Mouse (Mus musculus) forebrain, embryonic 12.5 days (tissue): ENCODE measurements around the gene Rab12. TPM values are rescaled to one million over a fixed set of nuclear protein-coding genes. Genes with fewer than 3 reads are reported as not detected.

Experiments
- ATAC-seq: fragments of 200-750 bp; cut with Nextera tagmentation; 2 replicates; pipeline ENCODE4 v1.8.0; 2017; ENCODE audit warnings: moderate TSS enrichment; ENCODE audit not compliant: low FRiP score
- H3K27ac ChIP-seq: fragments of 300-500 bp; sonication (generic); 2 replicates; pipeline ENCODE4 v1.5.1; 2016; ENCODE audit warnings: mild to moderate bottlenecking
- H3K27me3 ChIP-seq: fragments of 300-500 bp; sonication (generic); 2 replicates; pipeline ENCODE4 v1.6.1; 2016; ENCODE audit warnings: mild to moderate bottlenecking
- H3K36me3 ChIP-seq: fragments of 300-500 bp; sonication (generic); replicated peaks from 2 replicates; pipeline ENCODE4 v1.6.1; 2016; ENCODE audit warnings: mild to moderate bottlenecking
- H3K4me1 ChIP-seq: fragments of 300-500 bp; sonication (generic); 2 replicates; pipeline ENCODE4 v1.6.1; 2016
- H3K4me2 ChIP-seq: fragments of 300-500 bp; sonication (generic); 2 replicates; pipeline ENCODE4 v1.6.1; 2016; ENCODE audit warnings: mild to moderate bottlenecking, moderate library complexity
- H3K4me3 ChIP-seq: fragments of 300-500 bp; sonication (generic); replicated peaks from 2 replicates; pipeline ENCODE4 v1.5.1; 2016; ENCODE audit warnings: mild to moderate bottlenecking
- H3K9ac ChIP-seq: fragments of 300-500 bp; sonication (generic); 2 replicates; pipeline ENCODE4 v1.6.1; 2016; ENCODE audit warnings: mild to moderate bottlenecking
- H3K9me3 ChIP-seq: fragments of 300-500 bp; sonication (generic); 2 replicates; pipeline ENCODE4 v1.6.1; 2016
- WGBS: fragments of 180-500 bp; shearing (Covaris S2); methylation state at CpG from one replicate; pipeline ENCODE4 v1.1.7; 2016; 5-methylcytosine and 5-hydroxymethylcytosine counted together
- polyA plus RNA-seq: library from polyadenylated mRNA; unstranded; fragments of >200 nt; fragmentation: Nextera tagmentation; extraction: Ambion mirVana; gene quantifications from 2 replicates; pipeline ENCODE4 v1.2.1, GENCODE M21; 2016

Rab12 gene
- polyA plus RNA-seq, 1 experiment from 2014 or later: 56.5 TPM

GRCm38 (mm10) chr17:66486576-66486975 is 33.0 kb downstream of the Rab12 start:
- H3K4me3 ChIP-seq: no peak overlapping the region
- H3K4me2 ChIP-seq: no peak overlapping the region
- H3K27ac ChIP-seq: no peak overlapping the region
- H3K4me1 ChIP-seq: peaks cover 13% of the 10 kb centered on the region; the same call in 1 of the 2 replicates
- H3K36me3 ChIP-seq: no peaks in the 10 kb centered on the region
- no peak overlapping the region for H3K9ac ChIP-seq
- no peaks in the 10 kb centered on the region for H3K9me3 ChIP-seq
- peaks cover 14% of the 10 kb centered on the region; the same call in 1 of the 2 replicates for H3K27me3 ChIP-seq
- 87% methylated on average over 6 of the region's 6 CpGs for WGBS
- no peak for ATAC-seq

- ATAC-seq: peak; percentile 28; the same call in 1 of the 2 replicates
- Histone ChIP-seq H3K9ac (peak overlapping the region; percentile 36; the same call in 1 of the 2 replicates), H3K27me3 (peaks cover 14% of the 10 kb centered on the region; the same call in 1 of the 2 replicates), H3K27ac (no peak overlapping the region), H3K36me3 (no peaks in the 10 kb centered on the region), H3K4me3 (no peak overlapping the region), H3K9me3 (no peaks in the 10 kb centered on the region), H3K4me2 (peak overlapping the region; percentile 22; the same call in 1 of the 2 replicates), H3K4me1 (peaks cover 20% of the 10 kb centered on the region)
- 6% methylated on average over 11 of the region's 11 CpGs for whole genome bisulfite sequencing
Observed at GRCm38 (mm10) chr17:66485742-66486141, 33.8 kb downstream of the Rab12 start.

- Histone ChIP-seq H3K4me1 (peaks cover 28% of the 10 kb centered on the region), H3K27me3 (peaks cover 14% of the 10 kb centered on the region; the same call in 1 of the 2 replicates), H3K9me3 (no peaks in the 10 kb centered on the region), H3K4me3 (no peak overlapping the region), H3K36me3 (no peaks in the 10 kb centered on the region), H3K9ac (no peak overlapping the region), H3K4me2 (no peak overlapping the region), H3K27ac (no peak overlapping the region)
- 54% methylated on average over 2 of the region's 2 CpGs for WGBS
- no peak for ATAC-seq
Observed at GRCm38 (mm10) chr17:66484965-66485364, 34.6 kb downstream of the Rab12 start.

GRCm38 (mm10) chr17:66483651-66484454 is 35.7 kb downstream of the Rab12 start:
- Histone ChIP-seq H3K36me3 (no peaks in the 10 kb centered on the region), H3K27ac (no peak overlapping the region), H3K4me1 (peaks cover 39% of the 10 kb centered on the region), H3K27me3 (peaks cover 14% of the 10 kb centered on the region; the same call in 1 of the 2 replicates), H3K4me3 (no peak overlapping the region), H3K9me3 (no peaks in the 10 kb centered on the region), H3K4me2 (no peak overlapping the region), H3K9ac (no peak overlapping the region)
- 68% methylated on average over 9 of the region's 9 CpGs for WGBS
- no peak for ATAC-seq

- Histone ChIP-seq H3K4me3 (no peak overlapping the region), H3K9me3 (no peaks in the 10 kb centered on the region), H3K27me3 (peaks cover 14% of the 10 kb centered on the region; the same call in 1 of the 2 replicates), H3K9ac (no peak overlapping the region), H3K27ac (peak overlapping the region; percentile 93; the same call in 1 of the 2 replicates), H3K4me2 (no peak overlapping the region), H3K36me3 (no peaks in the 10 kb centered on the region), H3K4me1 (peaks cover 47% of the 10 kb centered on the region)
- no peak for ATAC-seq
- 70% methylated on average over 5 of the region's 5 CpGs for WGBS
Observed at GRCm38 (mm10) chr17:66481295-66481694, 38.2 kb downstream of the Rab12 start.

GRCm38 (mm10) chr17:66480491-66481278 is 38.8 kb downstream of the Rab12 start:
- peak overlapping the region; percentile 93 for H3K27ac ChIP-seq
- no peaks in the 10 kb centered on the region for H3K36me3 ChIP-seq
- H3K4me1 ChIP-seq: peaks cover 42% of the 10 kb centered on the region
- peak overlapping the region; percentile 12 for H3K9ac ChIP-seq
- peak overlapping the region; percentile 49 for H3K4me2 ChIP-seq
- no peaks in the 10 kb centered on the region for H3K9me3 ChIP-seq
- WGBS: 11% methylated on average over 17 of the region's 17 CpGs
- peaks cover 10% of the 10 kb centered on the region; the same call in 1 of the 2 replicates for H3K27me3 ChIP-seq
- H3K4me3 ChIP-seq: peak overlapping the region; percentile 24; the same call in 1 of the 2 replicates
- peak; percentile 44; the same call in 1 of the 2 replicates for ATAC-seq

GRCm38 (mm10) chr17:66479813-66480490 is 39.6 kb downstream of the Rab12 start:
- peak overlapping the region; percentile 49 for H3K4me2 ChIP-seq
- H3K4me1 ChIP-seq: peaks cover 42% of the 10 kb centered on the region
- H3K9ac ChIP-seq: peak overlapping the region; percentile 12
- H3K27me3 ChIP-seq: peaks cover 10% of the 10 kb centered on the region; the same call in 1 of the 2 replicates
- WGBS: 2% methylated on average over 21 of the region's 21 CpGs
- no peaks in the 10 kb centered on the region for H3K36me3 ChIP-seq
- H3K27ac ChIP-seq: peak overlapping the region; percentile 93
- peak overlapping the region; percentile 24 for H3K4me3 ChIP-seq
- no peaks in the 10 kb centered on the region for H3K9me3 ChIP-seq
- ATAC-seq: peak; percentile 92

- H3K9ac ChIP-seq: peak overlapping the region; percentile 54
- H3K36me3 ChIP-seq: no peaks in the 10 kb centered on the region
- peak overlapping the region; percentile 49 for H3K4me2 ChIP-seq
- peak overlapping the region; percentile 24 for H3K4me3 ChIP-seq
- WGBS: 4% methylated on average over 13 of the region's 13 CpGs
- peak; percentile 86 for ATAC-seq
- H3K27me3 ChIP-seq: peaks cover 7% of the 10 kb centered on the region; the same call in 1 of the 2 replicates
- 0 out of 2 replicates have a peak, but pooled peaks cover 5% of the 10 kb centered on the region for H3K9me3 ChIP-seq
- peaks cover 42% of the 10 kb centered on the region for H3K4me1 ChIP-seq
- H3K27ac ChIP-seq: peak overlapping the region; percentile 93
Observed at GRCm38 (mm10) chr17:66479311-66479710, 40.2 kb downstream of the Rab12 start.

GRCm38 (mm10) chr17:66473205-66473604 is 46.3 kb downstream of the Rab12 start:
- Histone ChIP-seq H3K27me3 (no peaks in the 10 kb centered on the region), H3K9ac (no peak overlapping the region), H3K36me3 (no peaks in the 10 kb centered on the region), H3K27ac (no peak overlapping the region), H3K4me2 (no peak overlapping the region), H3K4me1 (peaks cover 13% of the 10 kb centered on the region), H3K4me3 (no peak overlapping the region), H3K9me3 (0 out of 2 replicates have a peak, but pooled peaks cover 9% of the 10 kb centered on the region)
- 88% methylated on average over 1 of the region's 1 CpGs for WGBS
- no peak for ATAC-seq

GRCm38 (mm10) chr17:66471775-66472174 is 47.8 kb downstream of the Rab12 start:
- Histone ChIP-seq H3K36me3 (no peaks in the 10 kb centered on the region), H3K9me3 (0 out of 2 replicates have a peak, but pooled peaks cover 9% of the 10 kb centered on the region), H3K27ac (no peak overlapping the region), H3K4me2 (no peak overlapping the region), H3K27me3 (no peaks in the 10 kb centered on the region), H3K9ac (no peak overlapping the region), H3K4me1 (peaks cover 11% of the 10 kb centered on the region), H3K4me3 (no peak overlapping the region)
- no peak for ATAC-seq
- WGBS: 86% methylated on average over 5 of the region's 5 CpGs

GRCm38 (mm10) chr17:66471252-66471651 is 48.3 kb downstream of the Rab12 start:
- H3K9ac ChIP-seq: no peak overlapping the region
- no peak for ATAC-seq
- 0 out of 2 replicates have a peak, but pooled peaks cover 9% of the 10 kb centered on the region for H3K9me3 ChIP-seq
- H3K4me3 ChIP-seq: no peak overlapping the region
- no peaks in the 10 kb centered on the region for H3K27me3 ChIP-seq
- H3K27ac ChIP-seq: no peak overlapping the region
- peaks cover 11% of the 10 kb centered on the region for H3K4me1 ChIP-seq
- 88% methylated on average over 4 of the region's 4 CpGs for WGBS
- H3K4me2 ChIP-seq: no peak overlapping the region
- H3K36me3 ChIP-seq: no peaks in the 10 kb centered on the region
